Mouse (Mus musculus): ENCODE measurements around the gene Pcsk5. TPM values are rescaled to one million over a fixed set of nuclear protein-coding genes. Genes with fewer than 3 reads are reported as not detected.

The Pcsk5 gene
- polyA plus RNA-seq, 1 experiment: 1.2 TPM

GRCm38 (mm10) chr19:17635984-17636383 lies 201.4 kb downstream of the Pcsk5 start:
- no peaks in the 10 kb centered on the region for H3K27me3 ChIP-seq (ENCODE audit: control insufficient read depth, insufficient read depth, low read length)
- DNase-seq (ENCODE audit: low read depth in 1 of 2, low spot score in 2 of 2): no peak
- H3K4me3 ChIP-seq (ENCODE audit: extremely low read depth, insufficient read depth, insufficient read length): no peak overlapping the region
- 89% methylated on average over 6 of the region's 6 CpGs for WGBS
- H3K4me1 ChIP-seq (ENCODE audit: control insufficient read depth, insufficient read depth, insufficient read length): no peaks in the 10 kb centered on the region
- TF ChIP-seq POLR2A (IDR thresholded peaks at IDR 0.05; ENCODE audit: low read depth, low read length): no peak
- no peak for TF ChIP-seq CTCF (IDR thresholded peaks at IDR 0.05; ENCODE audit: extremely low read depth, insufficient read depth, insufficient read length, insufficient replicate concordance)
- no peaks in the 10 kb centered on the region for H3K36me3 ChIP-seq (ENCODE audit: control insufficient read depth, insufficient read depth, low read length)
- H3K27ac ChIP-seq (ENCODE audit: insufficient read depth, low read length): no peak overlapping the region

- Histone ChIP-seq H3K4me1 (ENCODE audit: control insufficient read depth, insufficient read depth, insufficient read length) (no peaks in the 10 kb centered on the region), H3K27me3 (ENCODE audit: control insufficient read depth, insufficient read depth, low read length) (no peaks in the 10 kb centered on the region), H3K36me3 (ENCODE audit: control insufficient read depth, insufficient read depth, low read length) (no peaks in the 10 kb centered on the region), H3K4me3 (ENCODE audit: extremely low read depth, insufficient read depth, insufficient read length) (no peak overlapping the region), H3K27ac (ENCODE audit: insufficient read depth, low read length) (no peak overlapping the region)
- TF ChIP-seq POLR2A (IDR thresholded peaks at IDR 0.05; ENCODE audit: low read depth, low read length) (no peak), CTCF (IDR thresholded peaks at IDR 0.05; ENCODE audit: extremely low read depth, insufficient read depth, insufficient read length, insufficient replicate concordance) (no peak)
- DNase-seq (ENCODE audit: low read depth in 1 of 2, low spot score in 2 of 2): no peak
- WGBS: 72% methylated on average over 4 of the region's 4 CpGs
Measured at GRCm38 (mm10) chr19:17615646-17616045, 221.8 kb downstream of the Pcsk5 start.

- 64% methylated on average over 1 of the region's 1 CpGs for WGBS
- Histone ChIP-seq H3K4me3 (ENCODE audit: extremely low read depth, insufficient read depth, insufficient read length) (no peak overlapping the region), H3K27me3 (ENCODE audit: control insufficient read depth, insufficient read depth, low read length) (no peaks in the 10 kb centered on the region), H3K36me3 (ENCODE audit: control insufficient read depth, insufficient read depth, low read length) (no peaks in the 10 kb centered on the region), H3K4me1 (ENCODE audit: control insufficient read depth, insufficient read depth, insufficient read length) (no peaks in the 10 kb centered on the region), H3K27ac (ENCODE audit: insufficient read depth, low read length) (no peak overlapping the region)
- no peak for DNase-seq (ENCODE audit: low read depth in 1 of 2, low spot score in 2 of 2)
- TF ChIP-seq CTCF (IDR thresholded peaks at IDR 0.05; ENCODE audit: extremely low read depth, insufficient read depth, insufficient read length, insufficient replicate concordance): no peak
- no peak for TF ChIP-seq POLR2A (IDR thresholded peaks at IDR 0.05; ENCODE audit: low read depth, low read length)
Measured at GRCm38 (mm10) chr19:17606510-17606909, 230.9 kb downstream of the Pcsk5 start.

GRCm38 (mm10) chr19:17606093-17606492 lies 231.3 kb downstream of the Pcsk5 start:
- H3K27me3 ChIP-seq (ENCODE audit: control insufficient read depth, insufficient read depth, low read length): no peaks in the 10 kb centered on the region
- H3K4me1 ChIP-seq (ENCODE audit: control insufficient read depth, insufficient read depth, insufficient read length): no peaks in the 10 kb centered on the region
- DNase-seq (ENCODE audit: low read depth in 1 of 2, low spot score in 2 of 2): no peak
- no peak for TF ChIP-seq CTCF (IDR thresholded peaks at IDR 0.05; ENCODE audit: extremely low read depth, insufficient read depth, insufficient read length, insufficient replicate concordance)
- no peak for TF ChIP-seq POLR2A (IDR thresholded peaks at IDR 0.05; ENCODE audit: low read depth, low read length)
- no peak overlapping the region for H3K4me3 ChIP-seq (ENCODE audit: extremely low read depth, insufficient read depth, insufficient read length)
- 76% methylated on average over 2 of the region's 2 CpGs for WGBS
- no peak overlapping the region for H3K27ac ChIP-seq (ENCODE audit: insufficient read depth, low read length)
- no peaks in the 10 kb centered on the region for H3K36me3 ChIP-seq (ENCODE audit: control insufficient read depth, insufficient read depth, low read length)

- Histone ChIP-seq H3K36me3 (ENCODE audit: control insufficient read depth, insufficient read depth, low read length) (no peaks in the 10 kb centered on the region), H3K4me3 (ENCODE audit: extremely low read depth, insufficient read depth, insufficient read length) (no peak overlapping the region), H3K27ac (ENCODE audit: insufficient read depth, low read length) (no peak overlapping the region), H3K27me3 (ENCODE audit: control insufficient read depth, insufficient read depth, low read length) (no peaks in the 10 kb centered on the region), H3K4me1 (ENCODE audit: control insufficient read depth, insufficient read depth, insufficient read length) (no peaks in the 10 kb centered on the region)
- DNase-seq (ENCODE audit: low read depth in 1 of 2, low spot score in 2 of 2): no peak
- no peak for TF ChIP-seq POLR2A (IDR thresholded peaks at IDR 0.05; ENCODE audit: low read depth, low read length)
- no peak for TF ChIP-seq CTCF (IDR thresholded peaks at IDR 0.05; ENCODE audit: extremely low read depth, insufficient read depth, insufficient read length, insufficient replicate concordance)
- WGBS: 78% methylated on average over 3 of the region's 3 CpGs
Measured at GRCm38 (mm10) chr19:17603322-17603721, 234.1 kb downstream of the Pcsk5 start.

GRCm38 (mm10) chr19:17600347-17600746 lies 237.1 kb downstream of the Pcsk5 start:
- no peak for DNase-seq (ENCODE audit: low read depth in 1 of 2, low spot score in 2 of 2)

GRCm38 (mm10) chr19:17592790-17593189 lies 244.6 kb downstream of the Pcsk5 start:
- H3K27ac ChIP-seq (ENCODE audit: insufficient read depth, low read length): no peak overlapping the region
- H3K36me3 ChIP-seq (ENCODE audit: control insufficient read depth, insufficient read depth, low read length): no peaks in the 10 kb centered on the region
- no peak for DNase-seq (ENCODE audit: low read depth in 1 of 2, low spot score in 2 of 2)
- 39% methylated on average over 1 of the region's 1 CpGs for WGBS
- H3K4me1 ChIP-seq (ENCODE audit: control insufficient read depth, insufficient read depth, insufficient read length): no peaks in the 10 kb centered on the region
- TF ChIP-seq POLR2A (IDR thresholded peaks at IDR 0.05; ENCODE audit: low read depth, low read length) (no peak), CTCF (IDR thresholded peaks at IDR 0.05; ENCODE audit: extremely low read depth, insufficient read depth, insufficient read length, insufficient replicate concordance) (no peak)
- H3K27me3 ChIP-seq (ENCODE audit: control insufficient read depth, insufficient read depth, low read length): no peaks in the 10 kb centered on the region
- H3K4me3 ChIP-seq (ENCODE audit: extremely low read depth, insufficient read depth, insufficient read length): no peak overlapping the region

More at GRCm38 (mm10) chr19:17600347-17600746, 237.1 kb downstream of the Pcsk5 start:
- H3K27ac ChIP-seq (ENCODE audit: insufficient read depth, low read length): no peak overlapping the region
- TF ChIP-seq CTCF (IDR thresholded peaks at IDR 0.05; ENCODE audit: extremely low read depth, insufficient read depth, insufficient read length, insufficient replicate concordance) (no peak), POLR2A (IDR thresholded peaks at IDR 0.05; ENCODE audit: low read depth, low read length) (no peak)
- no peaks in the 10 kb centered on the region for H3K36me3 ChIP-seq (ENCODE audit: control insufficient read depth, insufficient read depth, low read length)
- 92% methylated on average over 2 of the region's 2 CpGs for WGBS
- H3K4me1 ChIP-seq (ENCODE audit: control insufficient read depth, insufficient read depth, insufficient read length): no peaks in the 10 kb centered on the region
- no peaks in the 10 kb centered on the region for H3K27me3 ChIP-seq (ENCODE audit: control insufficient read depth, insufficient read depth, low read length)
- no peak overlapping the region for H3K4me3 ChIP-seq (ENCODE audit: extremely low read depth, insufficient read depth, insufficient read length)
